Mouse (Mus musculus): ENCODE results near the gene Sh3rf3. TPM values are rescaled to one million over a fixed set of nuclear protein-coding genes. Genes with fewer than 3 reads are reported as not detected.

The Sh3rf3 gene
- polyA plus RNA-seq, 1 experiment from 2014 or later, result 1.6 TPM

GRCm38 (mm10) chr10:58824016-58824568 lies 10.9 kb downstream of the Sh3rf3 start:
- no peak overlapping the region for H3K27ac ChIP-seq
- H3K4me1 ChIP-seq, result no peaks in the 10 kb centered on the region
- H3K36me3 ChIP-seq, result no peaks in the 10 kb centered on the region
- H3K4me2 ChIP-seq (replicated peaks), result no peak overlapping the region
- ATAC-seq (ENCODE audit: insufficient number of reproducible peaks, insufficient read depth, low FRiP score, low TSS enrichment), result no peak
- no peaks in the 10 kb centered on the region for H3K9me3 ChIP-seq
- H3K4me3 ChIP-seq, result no peak overlapping the region
- no peak overlapping the region for H3K9ac ChIP-seq
- no peaks in the 10 kb centered on the region for H3K27me3 ChIP-seq
- 50% methylated on average over 7 of the region's 7 CpGs for WGBS

- no peak overlapping the region for H3K27ac ChIP-seq
- no peaks in the 10 kb centered on the region for H3K4me1 ChIP-seq
- no peak overlapping the region for H3K9ac ChIP-seq
- no peak overlapping the region for H3K4me3 ChIP-seq
- no peaks in the 10 kb centered on the region for H3K36me3 ChIP-seq
- H3K27me3 ChIP-seq, result no peaks in the 10 kb centered on the region
- ATAC-seq (ENCODE audit: insufficient number of reproducible peaks, insufficient read depth, low FRiP score, low TSS enrichment), result no peak
- H3K4me2 ChIP-seq (replicated peaks), result no peak overlapping the region
- 85% methylated on average over 11 of the region's 11 CpGs for WGBS
- H3K9me3 ChIP-seq, result no peaks in the 10 kb centered on the region
Observed at GRCm38 (mm10) chr10:58829251-58830111, 16.3 kb downstream of the Sh3rf3 start.

- Histone ChIP-seq H3K27ac (no peak overlapping the region), H3K4me2 (replicated peaks) (no peak overlapping the region), H3K4me1 (no peaks in the 10 kb centered on the region), H3K36me3 (no peaks in the 10 kb centered on the region), H3K27me3 (no peaks in the 10 kb centered on the region), H3K9ac (no peak overlapping the region), H3K4me3 (no peak overlapping the region), H3K9me3 (no peaks in the 10 kb centered on the region)
- WGBS, result 76% methylated on average over 3 of the region's 3 CpGs
- no peak for ATAC-seq (ENCODE audit: insufficient number of reproducible peaks, insufficient read depth, low FRiP score, low TSS enrichment)
Observed at GRCm38 (mm10) chr10:58833146-58833545, 20.0 kb downstream of the Sh3rf3 start.

GRCm38 (mm10) chr10:58833741-58834178 lies 20.6 kb downstream of the Sh3rf3 start:
- no peaks in the 10 kb centered on the region for H3K9me3 ChIP-seq
- ATAC-seq (ENCODE audit: insufficient number of reproducible peaks, insufficient read depth, low FRiP score, low TSS enrichment), result no peak
- no peak overlapping the region for H3K27ac ChIP-seq
- 59% methylated on average over 13 of the region's 13 CpGs for WGBS
- no peaks in the 10 kb centered on the region for H3K36me3 ChIP-seq
- H3K4me1 ChIP-seq, result no peaks in the 10 kb centered on the region
- no peaks in the 10 kb centered on the region for H3K27me3 ChIP-seq
- H3K4me3 ChIP-seq, result no peak overlapping the region
- no peak overlapping the region for H3K4me2 ChIP-seq (replicated peaks)
- no peak overlapping the region for H3K9ac ChIP-seq

- ATAC-seq (ENCODE audit: insufficient number of reproducible peaks, insufficient read depth, low FRiP score, low TSS enrichment), result no peak
- WGBS, result 85% methylated on average over 3 of the region's 3 CpGs
Observed at GRCm38 (mm10) chr10:58836391-58836790, 23.2 kb downstream of the Sh3rf3 start.

GRCm38 (mm10) chr10:58837504-58837903 lies 24.3 kb downstream of the Sh3rf3 start:
- Histone ChIP-seq H3K36me3 (no peaks in the 10 kb centered on the region), H3K27ac (no peak overlapping the region), H3K4me1 (no peaks in the 10 kb centered on the region), H3K9ac (no peak overlapping the region), H3K4me2 (replicated peaks) (no peak overlapping the region), H3K4me3 (no peak overlapping the region), H3K9me3 (no peaks in the 10 kb centered on the region), H3K27me3 (no peaks in the 10 kb centered on the region)
- WGBS, result 82% methylated on average over 5 of the region's 5 CpGs
- ATAC-seq (ENCODE audit: insufficient number of reproducible peaks, insufficient read depth, low FRiP score, low TSS enrichment), result no peak

More at GRCm38 (mm10) chr10:58836391-58836790, 23.2 kb downstream of the Sh3rf3 start:
- Histone ChIP-seq H3K4me2 (replicated peaks) (no peak overlapping the region), H3K9me3 (no peaks in the 10 kb centered on the region), H3K4me1 (no peaks in the 10 kb centered on the region), H3K36me3 (no peaks in the 10 kb centered on the region), H3K27ac (no peak overlapping the region), H3K4me3 (no peak overlapping the region), H3K27me3 (no peaks in the 10 kb centered on the region), H3K9ac (no peak overlapping the region)

GRCm38 (mm10) chr10:58841945-58842344 lies 28.8 kb downstream of the Sh3rf3 start:
- WGBS, result 88% methylated on average over 3 of the region's 3 CpGs
- no peak for ATAC-seq (ENCODE audit: insufficient number of reproducible peaks, insufficient read depth, low FRiP score, low TSS enrichment)
- no peaks in the 10 kb centered on the region for H3K9me3 ChIP-seq
- no peak overlapping the region for H3K27ac ChIP-seq
- H3K9ac ChIP-seq, result no peak overlapping the region
- no peaks in the 10 kb centered on the region for H3K27me3 ChIP-seq
- H3K36me3 ChIP-seq, result no peaks in the 10 kb centered on the region
- no peaks in the 10 kb centered on the region for H3K4me1 ChIP-seq
- no peak overlapping the region for H3K4me3 ChIP-seq
- no peak overlapping the region for H3K4me2 ChIP-seq (replicated peaks)

GRCm38 (mm10) chr10:58843100-58843499 lies 29.9 kb downstream of the Sh3rf3 start:
- WGBS, result 84% methylated on average over 8 of the region's 8 CpGs
- no peaks in the 10 kb centered on the region for H3K9me3 ChIP-seq
- H3K27ac ChIP-seq, result no peak overlapping the region
- no peaks in the 10 kb centered on the region for H3K27me3 ChIP-seq
- H3K9ac ChIP-seq, result no peak overlapping the region
- H3K4me3 ChIP-seq, result no peak overlapping the region
- ATAC-seq (ENCODE audit: insufficient number of reproducible peaks, insufficient read depth, low FRiP score, low TSS enrichment), result no peak
- no peaks in the 10 kb centered on the region for H3K36me3 ChIP-seq
- H3K4me2 ChIP-seq (replicated peaks), result no peak overlapping the region
- no peaks in the 10 kb centered on the region for H3K4me1 ChIP-seq

GRCm38 (mm10) chr10:58848127-58848526 lies 35.0 kb downstream of the Sh3rf3 start:
- Histone ChIP-seq H3K4me1 (no peaks in the 10 kb centered on the region), H3K36me3 (no peaks in the 10 kb centered on the region), H3K4me3 (no peak overlapping the region), H3K9me3 (no peaks in the 10 kb centered on the region), H3K27ac (no peak overlapping the region), H3K9ac (no peak overlapping the region), H3K27me3 (no peaks in the 10 kb centered on the region), H3K4me2 (replicated peaks) (no peak overlapping the region)
- no peak for ATAC-seq (ENCODE audit: insufficient number of reproducible peaks, insufficient read depth, low FRiP score, low TSS enrichment)
- WGBS, result 75% methylated on average over 5 of the region's 5 CpGs

GRCm38 (mm10) chr10:58848536-58848935 lies 35.4 kb downstream of the Sh3rf3 start:
- 82% methylated on average over 6 of the region's 6 CpGs for WGBS
- no peak for ATAC-seq (ENCODE audit: insufficient number of reproducible peaks, insufficient read depth, low FRiP score, low TSS enrichment)

GRCm38 (mm10) chr10:58854548-58855198 lies 41.5 kb downstream of the Sh3rf3 start:
- Histone ChIP-seq H3K4me1 (peaks cover 9% of the 10 kb centered on the region; the same call in 1 of the 2 replicates), H3K36me3 (no peaks in the 10 kb centered on the region), H3K9ac (no peak overlapping the region), H3K4me3 (no peak overlapping the region), H3K27me3 (no peaks in the 10 kb centered on the region), H3K27ac (no peak overlapping the region), H3K4me2 (replicated peaks) (peak overlapping the region; percentile 25; the same call in 1 of the 2 replicates), H3K9me3 (no peaks in the 10 kb centered on the region)
- no peak for ATAC-seq (ENCODE audit: insufficient number of reproducible peaks, insufficient read depth, low FRiP score, low TSS enrichment)
- 13% methylated on average over 14 of the region's 14 CpGs for WGBS

More at GRCm38 (mm10) chr10:58848536-58848935, 35.4 kb downstream of the Sh3rf3 start:
- Histone ChIP-seq H3K27me3 (no peaks in the 10 kb centered on the region), H3K36me3 (no peaks in the 10 kb centered on the region), H3K4me1 (no peaks in the 10 kb centered on the region), H3K4me3 (no peak overlapping the region), H3K27ac (no peak overlapping the region), H3K4me2 (replicated peaks) (no peak overlapping the region), H3K9ac (no peak overlapping the region), H3K9me3 (no peaks in the 10 kb centered on the region)

Measured in embryonic facial prominence, embryonic 12.5 days (tissue).